Mouse (Mus musculus) kidney, adult 2 months (tissue): ENCODE results near the gene Ptp4a2.

Experiments
- CTCF ChIP-seq: fragments of 200-500 bp; conservative IDR thresholded peaks from 2 replicates; pipeline ENCODE4 v1.5.1; 2011; ENCODE audit warnings: low read depth, mild to moderate bottlenecking, control low read depth, low read length, moderate library complexity, mixed read lengths; ENCODE audit not compliant: insufficient read depth, insufficient read length
- POLR2A ChIP-seq: fragments of 200-500 bp; IDR thresholded peaks from one replicate; pipeline ENCODE4 v1.6.1; 2011; ENCODE audit warnings: low read depth, low read length, control low read depth

DNA sequence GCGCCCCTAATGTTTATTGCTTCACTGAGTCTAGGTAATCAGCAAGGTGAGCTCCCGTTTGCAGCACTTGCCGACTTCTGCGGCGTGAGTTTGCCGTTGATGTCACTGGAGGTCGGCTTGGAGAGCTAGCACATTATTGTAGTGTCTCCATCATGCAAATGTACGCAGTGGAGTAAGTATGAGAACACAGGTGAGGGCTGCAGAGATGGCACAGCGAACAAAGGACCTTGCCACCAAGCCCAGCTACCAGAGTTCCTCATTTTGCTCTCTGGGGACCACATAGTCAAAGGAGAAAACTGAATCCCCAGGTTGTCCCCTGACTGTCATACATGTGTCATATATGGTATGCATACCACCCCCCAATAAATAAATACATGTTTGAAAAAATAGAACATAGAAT lies 49.4 kb downstream of the Ptp4a2 start:
- no peak for TF ChIP-seq CTCF
- no peak for TF ChIP-seq POLR2A
